Mouse (Mus musculus) adrenal gland, adult 18-20 months (tissue): ENCODE results near the gene Garem2. TPM values are rescaled to one million over a fixed set of nuclear protein-coding genes. Genes with fewer than 3 reads are reported as not detected.

Experiments used
- DNase-seq, 2 experiments: peaks; one replicate each; pipeline ENCODE4 v3.0.0; 2021 to 2022; ENCODE audit warnings: low spot score in 2 of 2
- total RNA-seq, 2 experiments: library from RNA; stranded (reverse); gene quantifications; 1 replicate in 1 of 2; 2 replicates in 1 of 2; pipeline ENCODE4 v1.2.3; 2021

Gene Garem2
- total RNA-seq, 2 experiments from 2014 or later = not detected

GRCm38 (mm10) chr5:30152007-30152406 lies 47.0 kb downstream of the Garem2 start:
- DNase-seq = no peak

DNA sequence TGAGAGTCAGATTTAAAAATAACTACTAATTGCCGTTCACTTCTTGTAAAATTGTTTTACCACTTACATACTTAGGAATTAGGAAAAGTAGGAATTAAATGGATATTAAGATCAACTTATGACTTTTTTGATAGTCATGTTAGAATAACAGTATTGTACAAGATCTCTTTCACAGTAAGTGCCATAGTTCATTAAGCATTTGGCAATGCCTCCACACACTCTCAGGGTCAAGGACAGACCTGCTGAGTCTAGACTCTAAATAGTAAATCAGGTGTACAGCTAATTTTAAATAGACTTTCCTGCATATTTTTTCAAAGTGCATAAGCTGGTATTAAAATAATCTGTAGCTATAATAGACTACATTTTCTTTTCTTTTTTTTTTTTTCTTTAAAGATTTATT lies 47.5 kb downstream of the Garem2 start:
- DNase-seq = no peak

DNA sequence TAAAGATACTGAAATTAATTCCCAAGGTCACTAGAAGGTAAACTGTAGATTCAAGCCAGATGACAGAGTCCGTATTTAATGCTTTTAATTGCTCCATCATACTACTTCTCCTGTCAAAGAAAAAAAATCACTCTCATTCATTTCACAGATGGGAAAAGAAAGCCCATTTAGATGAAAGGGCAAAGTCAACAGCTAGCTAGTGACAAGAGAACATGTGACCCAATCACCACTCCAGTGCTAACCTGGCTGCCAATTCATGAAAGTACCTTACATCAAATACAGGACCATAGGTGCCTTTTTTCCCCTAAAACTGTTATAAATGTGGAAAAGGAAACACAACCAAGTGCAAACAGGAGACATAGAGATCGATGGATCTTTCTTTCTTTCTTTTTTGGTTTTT lies 48.3 kb downstream of the Garem2 start:
- no peak for DNase-seq

DNA sequence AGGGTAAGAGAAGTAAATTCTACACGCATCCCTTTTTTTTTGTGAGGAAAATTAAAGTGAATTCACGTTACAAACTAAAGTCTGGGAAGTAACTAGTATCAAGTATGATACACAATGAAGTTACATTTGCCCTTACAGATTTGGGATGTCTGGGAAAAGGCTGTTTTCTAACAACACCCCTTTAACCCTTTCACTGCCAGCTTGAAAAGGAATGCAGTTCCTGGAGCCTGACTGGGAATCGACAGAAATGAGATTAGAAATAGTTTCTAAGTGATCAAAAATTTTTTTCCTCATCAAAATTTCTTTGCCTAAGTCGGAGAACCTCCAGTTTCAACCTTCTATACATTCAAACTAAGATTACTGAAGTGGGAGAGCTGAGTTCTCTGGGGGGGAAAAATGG lies 49.1 kb downstream of the Garem2 start:
- no peak for DNase-seq

DNA sequence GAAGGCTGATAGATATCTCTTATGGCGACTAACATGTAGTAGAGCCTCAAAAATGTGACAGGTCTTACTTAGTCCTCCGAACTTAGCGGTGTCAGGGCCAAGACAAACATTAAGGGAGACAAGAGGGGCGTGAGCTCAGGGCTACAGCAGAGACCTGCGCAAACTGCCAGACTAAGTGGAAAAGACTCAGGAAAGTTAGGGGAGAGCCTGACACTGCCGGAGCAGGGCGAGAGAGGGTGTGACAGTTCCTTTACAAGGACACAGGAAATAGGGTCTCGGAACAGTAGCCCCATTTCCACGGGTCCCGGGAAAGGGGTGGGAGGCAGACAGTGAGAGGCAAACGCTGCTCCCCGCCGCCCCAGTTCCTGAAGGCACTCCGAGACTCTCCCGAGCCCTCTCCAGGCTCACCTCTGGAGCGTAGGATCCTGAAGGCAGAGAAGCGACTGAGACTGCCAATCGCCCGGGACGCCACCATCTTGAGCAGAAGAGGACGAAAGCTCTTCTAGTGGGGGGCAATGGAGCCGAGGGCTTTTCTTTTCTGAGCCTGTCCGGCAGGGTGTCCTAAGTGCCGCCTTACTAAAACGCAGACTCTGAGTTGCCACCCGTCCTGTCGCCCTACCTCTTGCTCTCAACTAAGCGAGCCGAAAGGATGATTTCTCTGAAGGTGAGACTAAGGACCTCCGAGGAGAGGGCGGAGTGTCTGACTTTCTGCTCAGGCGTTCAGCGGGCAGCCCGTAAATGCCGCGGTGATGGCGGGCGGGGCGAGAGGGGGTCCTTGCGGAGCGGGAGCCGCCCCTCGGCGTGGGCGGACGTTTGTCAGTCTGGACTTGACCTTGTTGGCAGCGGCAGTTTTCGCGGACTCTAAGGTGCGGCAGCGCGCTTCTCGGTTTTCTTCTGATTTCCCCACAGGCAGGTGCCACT lies 49.8 kb downstream of the Garem2 start, which contains the start of the genes Hadha and Hadhb:
TSS of gene Hadha (minus strand) at position 689 of the 921 bp plus-strand sequence.
TSS of gene Hadhb (plus strand) at position 775 of the 921 bp plus-strand sequence.
- peak; percentile 94 to 95 for DNase-seq

DNA sequence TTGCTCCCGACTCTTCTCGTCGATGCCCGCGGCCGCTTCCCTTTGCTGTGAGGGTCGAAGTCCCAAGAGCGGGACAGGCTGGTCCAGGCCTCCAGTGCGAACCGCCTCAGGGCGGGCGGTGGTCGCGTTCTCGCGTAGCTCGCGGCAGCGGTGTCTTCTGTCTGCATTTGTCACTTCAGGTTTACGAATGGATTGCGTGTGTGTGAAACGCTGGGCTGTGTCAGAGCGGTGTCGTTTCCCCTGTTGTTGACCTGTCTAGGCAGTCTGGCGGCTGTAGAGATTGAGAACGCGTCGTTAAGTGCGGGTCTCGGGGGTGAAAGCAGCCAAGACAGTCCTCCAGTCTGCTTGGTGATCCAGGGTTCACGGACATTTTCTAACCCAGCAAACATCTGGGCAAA lies 50.4 kb downstream of the Garem2 start:
- DNase-seq = peak; percentile 36 to 40

- DNase-seq = no peak
These were observed 51.1 kb downstream of the Garem2 start for GRCm38 (mm10) chr5:30155821-30156629.

GRCm38 (mm10) chr5:30159601-30160000 lies 54.6 kb downstream of the Garem2 start:
- no peak for DNase-seq

DNA sequence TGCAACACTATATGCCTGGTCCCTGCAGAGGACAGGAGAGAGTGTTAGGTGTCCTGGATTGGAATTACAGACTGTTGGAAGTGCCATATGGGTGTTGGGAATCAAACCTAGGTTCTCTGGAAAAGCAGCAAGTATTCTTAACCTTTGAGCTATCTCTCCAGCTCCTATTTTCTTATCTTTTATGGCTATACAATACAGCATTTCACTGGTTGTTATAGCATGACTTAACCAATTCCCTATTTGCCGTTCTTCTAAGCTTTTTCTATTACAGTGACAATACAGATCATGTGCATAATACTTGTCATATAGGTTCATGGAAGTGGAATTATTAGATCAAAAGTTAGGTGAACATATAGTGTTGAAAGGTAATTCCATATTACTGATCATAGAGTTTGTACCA lies 56.9 kb downstream of the Garem2 start:
- no peak for DNase-seq

DNA sequence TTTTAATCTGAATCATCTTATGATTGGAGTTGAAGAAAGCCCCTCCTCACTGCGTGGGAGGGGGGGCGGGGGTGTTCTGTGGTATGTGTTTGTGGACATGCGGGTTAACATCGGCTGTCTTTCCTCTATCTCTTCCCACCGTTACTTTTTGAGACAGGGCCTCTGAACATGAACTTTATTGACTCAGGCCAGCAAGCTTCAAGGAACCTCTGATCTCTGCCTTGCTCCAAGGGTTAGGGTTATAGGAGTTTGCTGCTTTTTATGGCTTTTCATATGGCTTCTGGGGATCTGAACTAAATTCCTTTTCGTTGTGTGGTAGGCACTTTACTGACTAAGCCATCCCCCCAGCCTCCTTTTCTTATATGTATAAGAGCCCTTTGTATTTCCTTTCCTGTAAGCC lies 57.4 kb downstream of the Garem2 start:
- no peak for DNase-seq

DNA sequence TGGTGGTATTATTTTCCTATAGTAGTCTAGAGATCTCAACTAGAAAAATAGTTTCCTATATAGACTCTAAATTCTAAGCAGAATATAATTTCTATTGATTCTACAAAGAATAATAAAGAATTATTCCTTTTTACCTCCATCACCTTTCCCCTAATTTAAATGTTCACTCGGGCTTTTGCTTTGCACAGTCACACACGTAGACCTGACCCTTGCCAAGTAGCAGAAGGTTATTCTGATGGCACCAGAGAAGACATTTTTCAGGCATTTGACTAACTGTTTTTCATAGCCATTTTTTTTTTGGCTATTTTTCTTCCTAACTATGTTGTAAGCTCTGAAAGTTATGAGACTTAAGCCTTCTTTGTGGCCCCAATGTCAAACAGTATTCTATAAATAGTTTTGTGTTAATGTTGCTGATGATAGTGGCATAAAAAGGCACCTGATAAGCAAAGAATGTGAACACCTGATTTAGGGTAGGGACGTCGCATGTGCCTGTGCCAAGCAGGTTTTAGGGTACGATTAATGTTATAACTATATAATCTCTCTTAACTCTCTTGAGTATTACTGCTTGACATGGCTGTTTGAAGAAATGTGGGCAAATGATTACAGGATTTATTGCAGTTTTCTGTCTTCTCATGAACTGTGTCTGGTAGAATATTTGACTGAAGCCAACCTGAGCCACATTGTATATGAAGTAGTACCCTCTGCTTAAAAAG lies 60.4 kb downstream of the Garem2 start:
- DNase-seq = no peak

Other genes starting within 250 kb of the Garem2 start
- not detected for gene Il6, start 92.0 kb upstream of the Garem2 start, total RNA-seq
- gene Tyms, start 31.5 kb upstream of the Garem2 start, total RNA-seq = 10 to 100 TPM; 13.7 to 13.9 TPM
- gene 3110082J24Rik, start 925 bp downstream of the Garem2 start, total RNA-seq = not detected
- gene Hadha, start 50.0 kb downstream of the Garem2 start, total RNA-seq = 100 to 1,000 TPM; 527 to 755 TPM
- 1,000 to 10,000 TPM in 1 of 2 experiments, 100 to 1,000 TPM in 1; 969 to 1,652 TPM for gene Hadhb, start 50.1 kb downstream of the Garem2 start, total RNA-seq
- gene Adgrf3, start 100.6 kb downstream of the Garem2 start, total RNA-seq = not detected
- gene Selenoi, start 127.4 kb downstream of the Garem2 start, total RNA-seq = 10 to 100 TPM; 19.2 to 21.0 TPM
- gene Drc1, start 176.2 kb downstream of the Garem2 start, total RNA-seq = under 1 TPM; 0.61 to 0.66 TPM